Mouse (Mus musculus): Measurements from ENCODE around the gene Txndc2. TPM values are rescaled to one million over a fixed set of nuclear protein-coding genes. Genes with fewer than 3 reads are reported as not detected.
A peak's percentile ranks its signal among the peaks of the same experiment; 100 is the strongest.

Txndc2 gene
- 0.12 and 0.22 TPM in 2 replicates for polyA plus RNA-seq (2015; fragmentation: Nextera tagmentation; extraction: Ambion mirVana)

DNA sequence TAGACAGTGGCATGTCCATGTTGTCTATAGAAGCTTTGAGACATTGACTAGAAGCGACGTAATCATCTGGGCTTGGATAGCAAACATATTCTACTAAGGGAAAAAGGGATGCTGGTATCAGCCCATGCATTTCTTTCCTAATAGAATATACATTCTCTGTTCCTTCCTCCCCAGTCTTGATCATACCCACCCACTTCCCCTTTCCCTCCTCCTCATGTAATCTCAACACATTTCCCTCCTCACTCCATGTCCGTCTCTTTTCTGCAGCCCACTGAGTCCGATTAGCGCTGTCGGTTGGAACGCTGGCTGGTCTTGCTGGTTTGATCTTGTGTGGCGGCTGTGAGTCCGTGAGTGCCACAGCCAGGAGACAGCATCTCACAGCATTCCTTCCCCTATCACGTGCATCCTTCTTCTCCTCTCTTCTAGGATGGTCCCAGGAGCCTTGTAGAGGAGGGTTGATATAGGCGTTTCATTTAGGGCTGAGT, at the start of gene Txndc2:
TSS of gene Txndc2 (minus strand) at position 435 of the 485 bp plus-strand sequence.
- DNase-seq (ENCODE audit: low spot score), result no peak

DNA sequence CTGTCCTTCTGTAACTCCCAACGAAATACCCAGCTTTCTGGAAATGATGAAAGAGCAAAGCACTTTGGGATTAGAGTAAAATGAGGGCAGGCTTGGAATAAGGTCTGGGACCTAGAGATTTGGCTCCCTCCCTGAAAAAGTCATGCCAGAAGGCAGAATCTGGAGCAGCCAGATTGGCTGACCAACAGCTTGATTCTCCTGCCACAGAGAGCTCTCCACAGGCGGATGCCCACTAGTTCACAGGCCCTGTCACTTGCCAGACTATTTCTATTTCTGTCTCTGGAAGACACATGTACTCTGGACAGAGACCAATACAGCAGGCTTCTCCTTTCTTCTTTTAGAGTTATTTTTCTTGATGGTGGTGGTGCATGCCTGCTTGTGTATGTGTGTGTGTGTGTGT, 41.8 kb upstream of the Txndc2 start:
- DNase-seq (ENCODE audit: low spot score), result no peak

- no peak for DNase-seq (ENCODE audit: low spot score)
These were observed 41.3 kb upstream of the Txndc2 start for GRCm38 (mm10) chr17:65683316-65683715.

DNA sequence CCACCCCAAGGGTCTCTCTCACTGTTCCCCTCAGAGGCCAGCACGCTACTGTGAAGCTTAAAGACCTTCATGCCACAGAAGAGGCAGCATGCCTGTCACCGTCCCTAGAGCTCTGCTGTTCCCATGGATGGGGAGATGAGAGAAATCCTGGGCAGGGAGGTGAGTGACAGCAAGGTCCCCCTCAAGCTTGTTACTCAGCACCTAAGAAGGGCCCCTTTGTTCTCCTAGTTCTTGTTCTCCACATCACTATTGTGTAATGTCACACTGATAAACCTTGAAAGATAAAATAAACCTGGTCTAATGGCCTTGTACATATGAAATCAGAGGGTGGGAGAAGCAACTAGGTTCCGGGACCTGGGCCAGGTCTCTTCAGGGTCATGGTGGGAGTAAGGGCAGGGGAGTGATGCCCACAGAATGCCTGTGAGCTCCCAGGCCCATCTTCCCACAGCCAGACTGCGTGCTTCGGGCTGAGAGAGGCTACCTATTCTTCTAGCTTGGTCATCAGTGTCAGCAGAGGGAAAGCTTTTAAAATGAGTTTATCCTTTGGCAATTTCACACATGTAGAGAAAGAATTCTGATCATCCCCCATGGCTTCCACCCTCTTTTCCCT, 40.2 kb upstream of the Txndc2 start:
- no peak for DNase-seq (ENCODE audit: low spot score)

GRCm38 (mm10) chr17:65681516-65681915, 39.5 kb upstream of the Txndc2 start:
- DNase-seq (ENCODE audit: low spot score), result no peak

- DNase-seq (ENCODE audit: low spot score), result no peak
These were observed 38.9 kb upstream of the Txndc2 start for GRCm38 (mm10) chr17:65680801-65681412.

DNA sequence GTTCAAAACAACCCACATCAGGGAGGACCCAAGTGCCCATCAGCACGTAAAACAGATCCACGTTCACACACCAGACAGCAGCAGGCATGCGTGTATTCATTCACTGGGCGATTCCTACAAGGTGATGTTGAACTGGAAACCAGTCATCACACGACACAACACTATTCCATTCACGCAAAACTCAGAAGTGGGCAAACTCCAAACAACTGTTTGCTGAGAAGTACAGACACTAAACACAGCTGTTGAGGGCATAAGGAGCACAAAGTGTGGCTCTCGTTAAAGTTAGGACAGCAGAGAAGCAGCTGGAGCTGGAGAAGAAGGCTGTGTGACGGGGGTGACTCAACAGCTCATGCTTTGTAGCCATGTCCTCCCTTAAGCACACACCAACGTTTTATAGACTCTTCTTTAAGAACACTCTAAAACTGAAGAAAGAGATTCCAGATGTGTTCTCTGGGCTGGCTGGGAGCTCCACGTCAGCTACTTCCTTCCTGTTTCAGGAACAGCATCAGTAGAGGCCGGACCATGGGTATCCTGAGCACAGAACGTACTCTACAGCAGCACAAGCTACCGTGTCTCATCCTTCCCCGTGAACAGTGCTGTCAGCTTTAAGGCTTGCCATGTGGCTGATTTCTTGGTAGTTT, 38.0 kb upstream of the Txndc2 start:
- no peak for DNase-seq (ENCODE audit: low spot score)

DNA sequence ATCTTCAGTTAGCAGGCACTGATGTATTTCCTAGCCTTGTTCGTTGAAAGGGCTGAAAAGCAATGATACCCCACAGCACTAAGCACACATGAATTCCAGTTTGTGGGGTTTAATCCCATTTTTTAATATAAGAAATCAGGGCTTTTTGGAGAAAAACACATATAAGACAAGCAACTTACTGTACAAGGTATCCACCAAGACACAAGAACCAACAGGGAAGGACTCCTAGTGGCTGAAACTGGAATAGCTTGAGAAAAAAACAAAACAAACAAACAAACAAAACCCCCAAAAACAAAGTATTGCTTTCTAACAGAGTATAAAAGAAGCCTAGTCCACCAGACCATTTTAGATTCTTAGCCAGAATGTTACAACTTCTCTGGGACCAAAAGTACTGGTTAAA, 35.8 kb upstream of the Txndc2 start:
- DNase-seq (ENCODE audit: low spot score), result peak; percentile 16

- no peak for DNase-seq (ENCODE audit: low spot score)
These were observed 34.6 kb upstream of the Txndc2 start for GRCm38 (mm10) chr17:65676536-65676935.

DNA sequence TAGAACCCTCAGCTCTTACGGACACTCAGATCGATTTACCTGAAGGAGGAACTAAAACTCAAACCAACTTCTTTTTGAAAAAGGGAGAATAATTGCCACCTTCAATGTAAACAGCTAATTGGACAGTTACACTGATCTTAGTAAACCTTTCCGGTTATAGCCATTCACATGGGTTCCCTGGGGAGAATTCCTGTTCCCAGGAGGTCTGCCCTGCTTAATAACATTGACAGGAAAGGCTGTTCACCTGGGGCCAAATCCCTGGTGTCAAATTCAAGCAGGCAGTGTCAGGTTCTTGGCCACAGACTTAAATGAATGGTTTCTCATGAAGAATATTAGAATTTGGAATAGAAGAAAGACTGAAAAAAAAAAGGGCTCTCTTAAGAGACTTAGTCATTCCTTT, 34.0 kb upstream of the Txndc2 start:
- DNase-seq (ENCODE audit: low spot score), result no peak

DNA sequence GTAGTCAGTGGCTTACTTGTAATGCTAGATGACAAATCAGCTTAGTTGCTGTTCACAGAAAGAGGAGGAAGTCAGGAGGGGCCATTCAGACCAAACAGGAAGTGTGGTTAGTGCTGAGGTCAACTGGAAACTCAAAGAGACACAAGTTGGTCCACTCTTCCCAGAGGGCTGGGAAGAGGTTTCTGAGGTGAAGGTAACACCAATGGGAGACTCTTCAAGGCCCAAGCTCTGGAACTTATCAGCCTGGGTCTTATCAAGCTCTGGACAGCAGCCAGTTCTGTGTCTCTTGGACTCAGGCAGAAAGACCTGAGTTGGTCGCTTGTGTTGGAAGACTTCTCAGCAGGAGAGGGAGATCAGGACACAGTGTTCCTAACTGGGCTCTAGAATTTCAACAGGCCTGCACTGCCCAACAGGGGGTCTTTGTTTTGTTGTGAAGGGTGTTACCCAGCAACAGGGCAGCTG, 32.8 kb upstream of the Txndc2 start:
- DNase-seq (ENCODE audit: low spot score), result no peak

DNA sequence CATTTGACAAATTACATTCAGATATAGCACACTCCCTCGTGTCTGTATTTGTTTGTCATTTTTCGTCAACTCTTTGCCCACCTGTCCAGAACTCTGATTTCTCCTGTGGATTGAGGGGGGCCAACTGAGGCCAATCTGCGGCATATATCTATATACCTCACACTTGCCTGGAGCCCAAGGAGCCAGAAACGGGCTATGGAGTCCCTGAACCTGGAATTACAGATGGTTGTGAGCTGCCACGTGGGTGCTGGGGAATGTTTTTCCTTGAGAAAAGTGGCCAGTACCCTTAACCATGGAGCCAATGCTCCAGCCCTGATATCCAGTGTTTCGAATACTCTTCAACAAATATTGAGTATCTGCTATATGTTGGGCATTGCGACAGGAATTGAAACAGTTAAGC, 31.0 kb upstream of the Txndc2 start:
- DNase-seq (ENCODE audit: low spot score), result no peak

DNA sequence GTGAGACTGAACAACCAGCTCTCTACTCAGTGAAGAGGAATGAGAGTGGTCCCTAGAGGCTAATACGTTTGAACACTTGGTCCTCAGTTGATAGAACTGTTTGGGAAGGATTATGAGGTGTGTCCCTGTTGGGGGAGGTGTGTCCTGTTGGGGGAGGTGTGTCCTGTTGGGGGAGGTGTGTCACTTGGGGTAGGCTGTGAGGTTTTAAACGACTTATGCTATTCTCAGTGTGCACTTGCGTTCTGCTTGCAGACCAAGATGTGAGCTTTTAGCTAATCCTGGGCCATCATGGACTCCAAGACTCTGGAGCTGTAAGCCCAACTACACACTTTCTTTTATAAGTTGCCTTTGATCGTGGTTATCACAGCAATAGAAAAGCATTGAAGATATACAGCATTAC, 27.1 kb upstream of the Txndc2 start:
- no peak for DNase-seq (ENCODE audit: low spot score)

DNA sequence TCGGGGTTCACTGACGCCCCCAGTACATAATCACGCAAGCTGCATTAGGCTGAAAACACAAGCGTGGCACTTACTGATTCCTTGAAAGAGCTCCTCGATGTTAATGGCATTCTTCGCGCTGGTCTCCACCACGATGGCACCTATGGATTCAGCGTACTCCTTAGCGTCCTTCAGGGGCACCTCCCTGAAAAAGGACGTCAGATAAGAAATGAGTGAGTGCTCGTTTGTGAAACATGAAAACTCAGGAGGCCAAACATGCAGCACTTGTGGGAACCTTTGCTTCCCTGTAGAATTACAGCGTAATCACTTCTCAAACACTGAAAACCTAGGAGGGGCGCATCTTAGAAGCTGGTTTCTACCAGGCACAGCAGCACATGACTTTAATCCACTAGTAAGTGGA, 25.8 kb upstream of the Txndc2 start:
- DNase-seq (ENCODE audit: low spot score), result no peak

DNA sequence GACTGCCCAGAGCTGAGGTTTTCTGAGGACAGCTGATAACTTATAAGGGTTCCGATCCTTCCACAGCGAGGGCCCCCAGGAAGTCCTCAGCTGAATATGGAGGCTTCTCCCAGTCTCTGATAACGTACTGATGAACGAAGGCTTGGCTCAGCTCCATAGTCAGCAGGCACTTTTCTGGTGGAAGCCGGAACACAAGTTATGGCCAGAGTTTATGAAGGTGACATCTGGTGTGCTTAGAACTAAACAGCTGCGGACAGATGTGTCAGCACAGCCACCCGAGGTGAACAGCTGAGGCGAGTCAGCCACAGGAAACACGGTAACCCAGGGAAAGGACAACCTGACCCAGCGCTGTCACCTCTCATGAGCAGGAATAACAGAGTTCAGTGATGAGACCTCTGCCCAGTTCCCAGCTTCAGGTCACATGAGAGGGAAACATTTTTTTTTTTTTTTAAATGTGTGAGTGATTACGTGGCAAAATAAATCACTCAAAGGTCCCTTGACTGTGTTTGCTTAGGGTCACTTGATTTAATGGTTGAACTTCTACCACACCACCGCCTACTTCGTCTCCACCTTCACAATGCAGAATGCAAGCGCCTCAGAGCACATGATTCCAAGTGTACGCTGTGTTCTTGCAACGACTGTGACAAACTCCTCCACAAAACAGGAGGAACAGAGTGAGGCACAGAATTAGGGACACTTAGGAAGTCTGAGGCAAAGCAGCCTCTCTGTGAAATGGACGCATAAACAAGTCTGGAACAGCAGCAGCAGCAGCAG, 24.6 kb upstream of the Txndc2 start:
- DNase-seq (ENCODE audit: low spot score), result no peak

DNA sequence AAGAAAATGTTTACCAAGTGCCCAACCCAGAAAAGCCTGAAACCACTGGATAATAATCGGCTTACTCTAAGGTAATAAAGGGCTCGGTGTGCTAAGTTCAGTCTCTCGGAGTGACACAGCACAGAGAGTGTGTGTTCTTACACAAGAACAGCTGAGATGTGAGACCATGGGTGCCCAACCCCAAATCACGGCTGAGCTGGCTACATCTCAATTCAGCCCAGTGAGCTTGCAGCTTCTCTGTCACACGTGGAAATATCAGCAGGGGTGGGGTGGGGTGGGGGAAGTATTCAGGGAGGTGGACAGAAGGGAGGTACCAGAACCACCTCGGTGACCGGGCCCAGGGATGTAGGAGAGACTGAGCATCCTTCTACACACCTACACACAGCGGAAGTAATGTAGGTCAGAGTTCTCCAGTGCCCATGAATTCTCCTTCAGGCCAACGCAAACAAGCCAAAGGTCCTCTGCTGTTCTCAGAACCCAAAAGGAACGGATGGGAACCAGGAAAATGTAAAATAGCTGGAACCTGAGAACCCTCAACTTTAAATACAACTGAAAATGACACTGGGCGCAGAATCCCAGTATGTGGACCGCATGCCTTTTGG, 23.9 kb upstream of the Txndc2 start:
- DNase-seq (ENCODE audit: low spot score), result no peak

DNA sequence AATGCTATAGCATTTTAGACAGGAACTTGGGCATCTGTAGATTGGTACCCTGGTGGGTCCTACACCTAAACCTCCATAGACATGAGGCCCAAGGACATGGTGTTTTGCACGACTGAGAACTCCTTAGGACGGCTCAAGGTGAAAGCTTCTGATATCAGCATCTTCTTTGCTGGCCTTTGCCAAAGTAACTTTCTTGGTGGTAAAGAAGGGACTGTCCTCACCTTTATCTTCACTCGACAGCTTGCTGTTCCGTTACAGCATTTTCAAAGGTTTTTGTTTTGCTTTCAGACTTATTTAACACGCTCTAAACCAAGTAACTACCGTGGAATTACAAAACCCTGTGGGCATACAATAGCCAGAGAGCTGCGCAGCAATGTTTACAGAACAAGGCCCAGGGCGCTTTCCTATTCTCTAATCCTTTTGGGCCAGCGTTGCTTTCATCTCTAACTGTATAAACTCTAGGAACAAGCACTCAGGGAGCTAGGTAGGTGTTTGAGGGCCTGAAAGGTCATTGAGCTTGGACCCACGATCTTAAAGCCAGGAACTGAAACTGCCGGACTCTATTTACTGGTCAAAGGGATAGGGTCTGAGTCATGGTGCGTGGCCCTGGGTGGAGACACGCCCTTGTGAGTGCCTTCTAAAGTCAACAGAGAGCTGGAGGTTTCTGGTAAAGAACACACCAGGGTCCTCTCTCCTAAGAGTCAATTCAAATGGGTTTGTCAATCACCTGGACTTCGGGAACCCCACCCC, 21.5 kb upstream of the Txndc2 start:
- DNase-seq (ENCODE audit: low spot score), result no peak

DNA sequence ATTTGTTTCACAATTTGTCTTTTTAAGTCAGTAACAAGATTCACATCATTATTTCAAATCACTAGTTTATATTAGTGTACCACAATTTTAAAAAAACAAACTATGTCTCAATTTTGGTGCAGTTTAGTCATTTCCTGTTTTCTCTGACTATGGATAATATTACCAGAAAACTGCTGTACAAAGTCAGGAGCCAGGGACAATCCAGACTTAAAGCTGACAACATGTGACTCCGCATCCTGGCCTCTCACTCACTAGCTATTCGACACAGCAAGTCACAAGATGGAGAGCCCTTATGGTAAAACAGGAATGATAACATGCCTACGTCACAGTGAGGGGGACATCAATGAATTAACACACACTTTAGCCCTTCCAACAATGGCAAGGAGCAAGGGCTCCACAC, 20.7 kb upstream of the Txndc2 start:
- DNase-seq (ENCODE audit: low spot score), result no peak

- DNase-seq (ENCODE audit: low spot score), result peak; percentile 59
These were observed 16.4 kb upstream of the Txndc2 start for GRCm38 (mm10) chr17:65658416-65658815.

DNA sequence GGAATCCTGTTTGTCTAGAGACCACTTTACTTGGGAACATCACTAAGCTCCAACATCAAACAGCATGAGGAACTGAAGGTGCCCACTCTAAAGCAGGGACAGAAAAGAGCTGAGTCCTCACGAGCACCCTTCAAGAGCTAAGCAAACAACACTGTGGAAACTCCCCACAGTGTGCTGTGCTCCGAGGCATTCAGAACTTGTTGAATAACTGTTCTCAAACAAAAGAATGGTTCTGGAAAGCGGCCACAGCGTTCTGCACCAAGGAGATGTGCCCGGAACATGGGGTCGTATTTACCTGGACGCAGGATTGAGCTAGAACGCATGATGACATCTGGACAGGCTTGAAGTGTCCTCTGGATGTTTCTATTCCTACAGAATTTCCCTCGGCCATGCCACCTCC, 16.0 kb upstream of the Txndc2 start:
- no peak for DNase-seq (ENCODE audit: low spot score)

- DNase-seq (ENCODE audit: low spot score), result no peak
These were observed 14.8 kb upstream of the Txndc2 start for GRCm38 (mm10) chr17:65656731-65657130.

Data from thymus, postnatal 0 days (tissue).